Mouse (Mus musculus) embryonic stem cell, embryonic (primary cell): ENCODE results near the gene Nop56.

Experiments used
- CTCF ChIA-PET, 4 experiments: fragments of 300-600 bp in 2 of 4; fragments of 350-600 bp in 2 of 4; sonication (Branson Sonifier 250); formaldehyde crosslinking; loops; one replicate each; lab custom pipeline; 2022; ENCODE audit warnings: inconsistent platforms in 2 of 4; lab: Charles Lee
- POLR2A ChIA-PET, 4 experiments: fragments of 300-600 bp in 2 of 4; fragments of 350-600 bp in 2 of 4; sonication (Branson Sonifier 250); formaldehyde crosslinking; loops; one replicate each; lab custom pipeline; 2022; ENCODE audit warnings: antibody characterized with exemption in 4 of 4, inconsistent platforms in 1 of 4; lab: Charles Lee

The Nop56 gene

GRCm38 (mm10) chr2:130274149-130274861, at the start of gene Nop56:
Gene Nop56, plus strand, starts transcription at chr2:130274430.
- CTCF ChIA-PET, result interaction anchor here (0.6 to 2.4 kb wide), 8 partner anchors 10 to 475 kb away, joined by 3 to 7 read pairs (median 4); partner anchors contain the start of genes Idh3b (in 1 of the 4), Pced1a (in 1 of the 4) and Vps16 (in 1 of the 4)

GRCm38 (mm10) chr2:130246912-130247311, 27.3 kb upstream of the Nop56 start:
- CTCF ChIA-PET, result interaction anchor here (0.6 to 2.7 kb wide), 33 partner anchors 9 to 837 kb away, joined by 3 to 22 read pairs (median 3); no protein-coding TSS in a partner anchor

More at GRCm38 (mm10) chr2:130274149-130274861, at the start of gene Nop56:
- POLR2A ChIA-PET, result interaction anchor here (0.6 to 22.4 kb wide), 118 partner anchors 8 to 1575 kb away, joined by 3 to 522 read pairs (median 4); partner anchors contain the start of genes Idh3b (in 4 of the 4), Pced1a (in 3 of the 4), Snrpb (in 3 of the 4) and Vps16 (in 3 of the 4)

GRCm38 (mm10) chr2:130248226-130248625, 26.0 kb upstream of the Nop56 start:
- POLR2A ChIA-PET, result no interaction called here
- CTCF ChIA-PET, result interaction anchor here (0.5 to 2.7 kb wide), 4 partner anchors 19 to 218 kb away, joined by 3 to 22 read pairs (median 12); no protein-coding TSS in a partner anchor

More at GRCm38 (mm10) chr2:130246912-130247311, 27.3 kb upstream of the Nop56 start:
- POLR2A ChIA-PET, result interaction anchor here in 2 of 4 experiments (1.0 to 2.3 kb wide), 11 partner anchors 8 to 572 kb away, joined by 3 to 9 read pairs (median 4); partner anchors contain the start of genes Nop56 (in 2 of the 2) and Snrpb (in 2 of the 2)

- ChIA-PET POLR2A (interaction anchor here in 2 of 4 experiments (0.7 to 1.7 kb wide), 8 partner anchors 11 to 78 kb away, joined by 3 to 7 read pairs (median 4); partner anchors contain the start of genes Nop56 (in 1 of the 2) and Snrpb (in 1 of the 2)), CTCF (no interaction called here)
Observed at GRCm38 (mm10) chr2:130256762-130257161, 17.5 kb upstream of the Nop56 start.

GRCm38 (mm10) chr2:130260822-130261221, 13.4 kb upstream of the Nop56 start:
- ChIA-PET CTCF (no interaction called here), POLR2A (interaction anchor here in 3 of 4 experiments (0.6 to 3.5 kb wide), 7 partner anchors 10 to 317 kb away, joined by 3 to 20 read pairs (median 3); partner anchors contain the start of genes Mrps26 (in 1 of the 3), Nop56 (in 1 of the 3) and Snrpb (in 1 of the 3))

- POLR2A ChIA-PET, result interaction anchor here in 2 of 4 experiments (1.4 to 3.5 kb wide), 2 partner anchors 11 to 12 kb away, joined by 4 to 20 read pairs; partner anchors contain the start of gene Nop56 (in 1 of the 2)
- CTCF ChIA-PET, result no interaction called here
Observed at GRCm38 (mm10) chr2:130261914-130262313, 12.3 kb upstream of the Nop56 start.

- ChIA-PET CTCF (no interaction called here), POLR2A (interaction anchor here in 1 of 4 experiments (3.5 kb wide), 1 partner anchor 12 kb away, joined by 20 read pairs; the partner anchor contains the start of gene Nop56)
Observed at GRCm38 (mm10) chr2:130262398-130262797, 11.8 kb upstream of the Nop56 start.

- POLR2A ChIA-PET, result interaction anchor here in 2 of 4 experiments (0.8 to 22.4 kb wide), 9 partner anchors 8 to 86 kb away, joined by 3 to 522 read pairs (median 4); partner anchors contain the start of genes Nop56 (in 2 of the 2), Ebf4 (in 1 of the 2), Idh3b (in 1 of the 2) and Snrpb (in 1 of the 2)
- CTCF ChIA-PET, result interaction anchor here in 1 of 4 experiments (0.5 kb wide), 1 partner anchor 1224 kb away, joined by 3 read pairs; no protein-coding TSS in a partner anchor
Observed at GRCm38 (mm10) chr2:130265520-130265919, 8.7 kb upstream of the Nop56 start.

- ChIA-PET POLR2A (interaction anchor here in 3 of 4 experiments (0.6 to 22.4 kb wide), 15 partner anchors 9 to 687 kb away, joined by 3 to 522 read pairs (median 5); partner anchors contain the start of genes Idh3b (in 2 of the 3), Ebf4 (in 1 of the 3) and Snrpb (in 1 of the 3)), CTCF (interaction anchor here in 2 of 4 experiments (0.6 to 2.0 kb wide), 10 partner anchors 17 to 295 kb away, joined by 3 to 10 read pairs (median 3); partner anchors contain the start of genes Pced1a (in 1 of the 2) and Vps16 (in 1 of the 2))
Observed at GRCm38 (mm10) chr2:130268074-130268473, 6.2 kb upstream of the Nop56 start.

- CTCF ChIA-PET, result interaction anchor here in 1 of 4 experiments (2.4 kb wide), 1 partner anchor 11 kb away, joined by 7 read pairs; the partner anchor contains the start of gene Idh3b
- POLR2A ChIA-PET, result interaction anchor here (0.6 to 22.4 kb wide), 70 partner anchors 8 to 686 kb away, joined by 3 to 522 read pairs (median 4); partner anchors contain the start of genes Idh3b (in 4 of the 4), Snrpb (in 3 of the 4), Ebf4 (in 2 of the 4) and Pced1a (in 2 of the 4)
Observed at GRCm38 (mm10) chr2:130273732-130274131, 498 bp upstream of the Nop56 start.

GRCm38 (mm10) chr2:130274862-130275261, 632 bp downstream of the Nop56 start:
- CTCF ChIA-PET, result interaction anchor here (0.6 to 2.4 kb wide), 10 partner anchors 9 to 475 kb away, joined by 3 to 7 read pairs (median 4); partner anchors contain the start of genes Idh3b (in 2 of the 4), Pced1a (in 1 of the 4) and Vps16 (in 1 of the 4)
- POLR2A ChIA-PET, result interaction anchor here (0.6 to 22.4 kb wide), 105 partner anchors 8 to 1576 kb away, joined by 3 to 522 read pairs (median 4); partner anchors contain the start of genes Idh3b (in 4 of the 4), Pced1a (in 3 of the 4), Snrpb (in 3 of the 4) and Vps16 (in 3 of the 4)

GRCm38 (mm10) chr2:130275649-130276048, 1.4 kb downstream of the Nop56 start:
- ChIA-PET CTCF (interaction anchor here in 2 of 4 experiments (1.0 to 2.4 kb wide), 8 partner anchors 8 to 83 kb away, joined by 3 to 7 read pairs (median 6); partner anchors contain the start of gene Idh3b (in 2 of the 2)), POLR2A (interaction anchor here (0.6 to 22.4 kb wide), 51 partner anchors 8 to 1082 kb away, joined by 3 to 522 read pairs (median 5); partner anchors contain the start of genes Idh3b (in 4 of the 4), Ebf4 (in 2 of the 4), Snrpb (in 2 of the 4) and Cpxm1 (in 1 of the 4))

GRCm38 (mm10) chr2:130279600-130280091, 5.4 kb downstream of the Nop56 start:
- ChIA-PET POLR2A (interaction anchor here (0.6 to 22.4 kb wide), 17 partner anchors 6 to 1218 kb away, joined by 3 to 522 read pairs (median 4); partner anchors contain the start of genes Ebf4 (in 3 of the 4), Idh3b (in 2 of the 4), Pced1a (in 1 of the 4) and Vps16 (in 1 of the 4)), CTCF (interaction anchor here in 1 of 4 experiments (1.9 kb wide), 1 partner anchor 83 kb away, joined by 8 read pairs; no protein-coding TSS in a partner anchor)

GRCm38 (mm10) chr2:130280224-130280623, 6.0 kb downstream of the Nop56 start:
- ChIA-PET CTCF (interaction anchor here in 1 of 4 experiments (1.9 kb wide), 1 partner anchor 82 kb away, joined by 8 read pairs; no protein-coding TSS in a partner anchor), POLR2A (interaction anchor here (0.9 to 22.4 kb wide), 14 partner anchors 5 to 1219 kb away, joined by 3 to 522 read pairs (median 4); partner anchors contain the start of genes Ebf4 (in 3 of the 4), Idh3b (in 2 of the 4), 1700020A23Rik (in 1 of the 4) and Gm28372 (in 1 of the 4))

- CTCF ChIA-PET, result interaction anchor here in 1 of 4 experiments (1.9 kb wide), 1 partner anchor 82 kb away, joined by 8 read pairs; no protein-coding TSS in a partner anchor
Observed at GRCm38 (mm10) chr2:130280818-130281217, 6.6 kb downstream of the Nop56 start.

More at GRCm38 (mm10) chr2:130280818-130281217, 6.6 kb downstream of the Nop56 start:
- POLR2A ChIA-PET, result interaction anchor here in 3 of 4 experiments (1.0 to 22.4 kb wide), 12 partner anchors 5 to 124 kb away, joined by 3 to 522 read pairs (median 4); partner anchors contain the start of genes Ebf4 (in 3 of the 3), Idh3b (in 2 of the 3), 1700020A23Rik (in 1 of the 3) and Gm28372 (in 1 of the 3)
